Mouse (Mus musculus) spleen, adult 2 months (tissue): Measurements from ENCODE around the gene Phf1.

Experiments used
- CTCF ChIP-seq: fragments of 200-500 bp; IDR thresholded peaks from 2 replicates; pipeline ENCODE4 v1.5.1; 2011; ENCODE audit warnings: mild to moderate bottlenecking, inconsistent platforms; ENCODE audit not compliant: insufficient read depth, insufficient read length, insufficient replicate concordance; ENCODE audit errors: extremely low read depth
- POLR2A ChIP-seq: fragments of 200-500 bp; IDR thresholded peaks from 2 replicates; pipeline ENCODE4 v1.6.1; 2011; ENCODE audit warnings: low read depth, low read length, inconsistent platforms

DNA sequence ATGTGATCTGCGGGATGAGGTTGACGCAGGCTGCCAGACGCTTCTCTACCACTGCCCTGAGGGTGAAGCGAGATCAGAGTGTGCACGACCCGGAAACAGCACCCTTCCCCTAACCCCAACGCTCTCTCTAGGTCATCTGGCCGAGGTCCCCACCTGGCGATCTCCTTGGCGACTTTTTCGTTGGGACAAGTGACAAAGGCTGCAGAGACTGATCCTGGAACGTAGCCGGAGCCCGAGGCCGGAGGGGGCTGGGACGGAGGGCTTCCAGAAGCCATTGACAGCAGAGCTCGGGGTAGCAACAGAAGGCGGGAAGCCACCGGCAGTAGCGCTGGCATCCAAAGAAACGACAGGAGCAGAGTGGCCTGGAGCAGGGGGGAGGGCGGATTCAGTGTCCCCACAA is 5.9 kb downstream of the Phf1 start:
- TF ChIP-seq CTCF (no peak), POLR2A (no peak)
